Mouse (Mus musculus) T-helper 2 cell (primary cell): ENCODE results near the gene Ngly1.

Experiments used
- in situ Hi-C: fragments of 300-600 bp; cut with MboI, MseI; formaldehyde crosslinking; loops from one replicate; pipeline ENCODE4 v1.15.1; 2025; ENCODE audit warnings: high pct_unique_total_duplicates

Ngly1 gene

GRCm38 (mm10) chr14:16249171-16249874, at the start of gene Ngly1, which contains the start of gene Oxsm:
Gene Ngly1, plus strand, starts transcription at chr14:16249280.
Gene Oxsm, minus strand, starts transcription at chr14:16249808.
- in situ Hi-C loops: loop anchor here (5.0 kb wide), 1 partner anchor 113 kb away; no protein-coding TSS in a partner anchor

- in situ Hi-C loops: loop anchor here (5.0 kb wide), 1 partner anchor 248 kb away; no protein-coding TSS in a partner anchor
Observed at GRCm38 (mm10) chr14:16200220-16200912, 48.7 kb upstream of the Ngly1 start.

GRCm38 (mm10) chr14:16200969-16201638, 48.0 kb upstream of the Ngly1 start:
- in situ Hi-C loops: loop anchor here (5.0 kb wide), 1 partner anchor 249 kb away; no protein-coding TSS in a partner anchor

GRCm38 (mm10) chr14:16201673-16202072, 47.4 kb upstream of the Ngly1 start:
- in situ Hi-C loops: loop anchor here (5.0 kb wide), 1 partner anchor 249 kb away; no protein-coding TSS in a partner anchor

- in situ Hi-C loops: no loop called here
Observed at GRCm38 (mm10) chr14:16207722-16208121, 41.4 kb upstream of the Ngly1 start.

GRCm38 (mm10) chr14:16219015-16219414, 30.1 kb upstream of the Ngly1 start:
- in situ Hi-C loops: loop anchor here (10.0 kb wide), 1 partner anchor 1746 kb away; no protein-coding TSS in a partner anchor

GRCm38 (mm10) chr14:16229395-16229794, 19.7 kb upstream of the Ngly1 start:
- in situ Hi-C loops: no loop called here

- in situ Hi-C loops: no loop called here
Observed at GRCm38 (mm10) chr14:16230581-16230980, 18.5 kb upstream of the Ngly1 start.

- in situ Hi-C loops: no loop called here
Observed at GRCm38 (mm10) chr14:16233515-16233914, 15.6 kb upstream of the Ngly1 start.

- in situ Hi-C loops: no loop called here
Observed at GRCm38 (mm10) chr14:16236466-16236865, 12.6 kb upstream of the Ngly1 start.

GRCm38 (mm10) chr14:16242193-16242815, 6.8 kb upstream of the Ngly1 start:
- in situ Hi-C loops: no loop called here

- in situ Hi-C loops: no loop called here
Observed at GRCm38 (mm10) chr14:16242947-16243602, 6.0 kb upstream of the Ngly1 start.

- in situ Hi-C loops: no loop called here
Observed at GRCm38 (mm10) chr14:16243603-16244209, 5.4 kb upstream of the Ngly1 start.

- in situ Hi-C loops: no loop called here
Observed at GRCm38 (mm10) chr14:16244370-16244769, 4.7 kb upstream of the Ngly1 start.

GRCm38 (mm10) chr14:16245127-16245526, 4.0 kb upstream of the Ngly1 start:
- in situ Hi-C loops: loop anchor here (5.0 kb wide), 1 partner anchor 117 kb away; no protein-coding TSS in a partner anchor

GRCm38 (mm10) chr14:16246340-16246912, 2.7 kb upstream of the Ngly1 start:
- in situ Hi-C loops: loop anchor here (5.0 kb wide), 1 partner anchor 116 kb away; no protein-coding TSS in a partner anchor

- in situ Hi-C loops: loop anchor here (5.0 kb wide), 1 partner anchor 114 kb away; no protein-coding TSS in a partner anchor
Observed at GRCm38 (mm10) chr14:16248135-16248534, 945 bp upstream of the Ngly1 start.

- in situ Hi-C loops: loop anchor here (5.0 kb wide), 1 partner anchor 114 kb away; no protein-coding TSS in a partner anchor
Observed at GRCm38 (mm10) chr14:16248603-16249157, 400 bp upstream of the Ngly1 start.

GRCm38 (mm10) chr14:16250099-16250498, 1.0 kb downstream of the Ngly1 start:
- in situ Hi-C loops: no loop called here

- in situ Hi-C loops: no loop called here
Observed at GRCm38 (mm10) chr14:16255745-16256144, 6.7 kb downstream of the Ngly1 start.
